Mouse (Mus musculus) limb, embryonic 12.5 days (tissue): ENCODE measurements around the gene Nr1i3. TPM values are rescaled to one million over a fixed set of nuclear protein-coding genes. Genes with fewer than 3 reads are reported as not detected.

ENCODE experiments used
- ATAC-seq: fragments of 200-750 bp; cut with Nextera tagmentation; 2 replicates; pipeline ENCODE4 v1.8.0; 2017; ENCODE audit warnings: low read depth, moderate TSS enrichment; ENCODE audit not compliant: insufficient number of reproducible peaks, insufficient read depth, low FRiP score, low TSS enrichment
- H3K27ac ChIP-seq: fragments of 300-500 bp; sonication (generic); 2 replicates; pipeline ENCODE4 v1.5.1; 2016; ENCODE audit warnings: mild to moderate bottlenecking, moderate library complexity
- H3K27me3 ChIP-seq: fragments of 300-500 bp; sonication (generic); 2 replicates; pipeline ENCODE4 v1.6.1; 2016; ENCODE audit warnings: mild to moderate bottlenecking, moderate library complexity
- H3K36me3 ChIP-seq: fragments of 300-500 bp; sonication (generic); 2 replicates; pipeline ENCODE4 v1.6.1; 2016; ENCODE audit warnings: mild to moderate bottlenecking, moderate library complexity
- H3K4me1 ChIP-seq: fragments of 300-500 bp; sonication (generic); replicated peaks from 2 replicates; pipeline ENCODE4 v1.6.1; 2016
- H3K4me2 ChIP-seq: fragments of 300-500 bp; sonication (generic); 2 replicates; pipeline ENCODE4 v1.6.1; 2016; ENCODE audit warnings: mild to moderate bottlenecking, moderate library complexity
- H3K4me3 ChIP-seq: fragments of 300-500 bp; sonication (generic); replicated peaks from 2 replicates; pipeline ENCODE4 v1.5.1; 2016; ENCODE audit warnings: mild to moderate bottlenecking
- H3K9ac ChIP-seq: fragments of 300-500 bp; sonication (generic); replicated peaks from 2 replicates; pipeline ENCODE4 v1.6.1; 2016; ENCODE audit warnings: mild to moderate bottlenecking, moderate library complexity
- H3K9me3 ChIP-seq: fragments of 300-500 bp; sonication (generic); 2 replicates; pipeline ENCODE4 v1.6.1; 2016; ENCODE audit warnings: mild to moderate bottlenecking, moderate library complexity
- WGBS: fragments of 180-500 bp; shearing (Covaris S2); methylation state at CpG from one replicate; pipeline ENCODE4 v1.1.7; 2016; 5-methylcytosine and 5-hydroxymethylcytosine counted together
- polyA plus RNA-seq: library from polyadenylated mRNA; unstranded; fragments of >200 nt; fragmentation: Nextera tagmentation; extraction: Ambion mirVana; gene quantifications from 2 replicates; pipeline ENCODE4 v1.2.1, GENCODE M21; 2016

Nr1i3 gene
- polyA plus RNA-seq, 1 experiment from 2014 or later, result 0.43 TPM

DNA sequence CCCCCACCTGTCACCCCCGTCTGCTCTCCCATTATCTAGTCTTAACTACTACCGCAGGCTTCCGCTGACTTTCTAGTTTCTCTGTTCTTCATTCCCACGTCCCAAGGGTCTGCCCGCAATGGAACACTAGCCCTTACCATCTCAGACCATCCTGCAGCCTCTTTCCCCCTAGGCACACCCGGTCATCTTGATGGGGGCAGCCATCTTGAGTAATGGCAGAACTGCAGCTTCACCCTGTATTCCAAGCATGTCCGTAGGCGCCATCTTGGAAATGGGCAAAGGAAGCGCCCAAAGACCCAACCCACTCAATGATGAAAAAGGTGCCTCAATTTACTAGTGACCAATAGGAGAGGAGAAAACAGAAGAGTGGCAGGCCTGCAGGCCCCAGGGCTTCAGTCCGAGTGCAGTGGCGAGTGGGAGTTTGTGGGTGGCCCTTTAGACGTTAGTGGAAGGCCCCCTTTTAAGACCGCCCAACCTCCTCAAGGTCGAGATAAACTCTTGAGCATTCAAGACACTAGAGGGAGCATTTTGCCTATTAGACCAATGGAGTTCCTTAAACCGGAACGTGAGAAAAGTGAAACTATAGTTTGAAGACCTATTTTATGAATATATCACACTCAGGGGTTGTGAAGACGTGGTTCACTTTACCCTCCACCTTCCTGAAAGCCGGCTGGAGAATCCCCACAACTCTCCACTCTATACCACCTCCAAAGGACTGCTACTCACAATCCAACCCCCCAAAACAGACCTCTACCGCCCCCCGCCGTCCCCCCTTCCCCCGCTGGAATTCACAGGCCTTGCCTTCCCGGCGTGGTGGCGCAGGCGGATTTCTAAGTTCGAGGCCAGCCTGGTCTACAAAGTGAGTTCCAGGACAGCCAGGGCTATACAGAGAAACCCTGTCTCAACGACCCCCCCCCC lies 8.7 kb downstream of the Nr1i3 start, which contains the start of gene Tomm40l:
Gene Tomm40l (minus strand): TSS at position 277 of the 918 bp plus-strand sequence.
- ATAC-seq, result peak; percentile 98
- Histone ChIP-seq H3K36me3 (peaks cover 25% of the 10 kb centered on the region), H3K27ac (peak within 1 kb of the TSS; percentile 86), H3K27me3 (no peaks in the 10 kb centered on the region), H3K9me3 (no peaks in the 10 kb centered on the region), H3K4me3 (peak within 1 kb of the TSS; percentile 59), H3K9ac (peak within 1 kb of the TSS; percentile 58), H3K4me1 (peaks cover 10% of the 10 kb centered on the region), H3K4me2 (peak within 1 kb of the TSS; percentile 87)
- WGBS, result 2% methylated on average over 28 of the region's 28 CpGs

DNA sequence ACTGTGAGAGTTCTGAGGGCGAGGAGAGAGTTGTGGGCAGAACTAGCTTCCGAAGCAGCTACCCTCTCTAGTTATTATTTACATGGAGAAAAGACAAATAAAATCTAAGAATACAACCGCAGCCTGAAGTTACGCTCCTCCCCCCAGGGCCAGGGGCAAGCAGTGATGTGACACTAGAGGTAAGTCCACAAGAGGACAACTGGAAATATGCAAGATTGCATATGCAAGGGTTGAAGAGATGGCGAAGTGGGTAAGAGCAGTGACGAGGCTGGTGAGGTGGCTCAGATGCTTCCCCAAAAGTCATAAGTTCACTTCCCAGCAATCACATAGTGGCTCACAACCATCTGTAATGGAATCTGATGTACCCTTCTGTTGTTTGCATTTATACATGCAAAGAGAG lies 9.4 kb downstream of the Nr1i3 start:
- Histone ChIP-seq H3K4me2 (peak overlapping the region; percentile 46), H3K9ac (no peak overlapping the region; the same call in 1 of the 2 replicates), H3K27ac (peak overlapping the region; percentile 86), H3K4me1 (peaks cover 10% of the 10 kb centered on the region), H3K4me3 (peak overlapping the region; percentile 59), H3K9me3 (no peaks in the 10 kb centered on the region), H3K27me3 (no peaks in the 10 kb centered on the region), H3K36me3 (peaks cover 22% of the 10 kb centered on the region)
- WGBS, result 83% methylated on average over 6 of the region's 6 CpGs
- ATAC-seq, result no peak

DNA sequence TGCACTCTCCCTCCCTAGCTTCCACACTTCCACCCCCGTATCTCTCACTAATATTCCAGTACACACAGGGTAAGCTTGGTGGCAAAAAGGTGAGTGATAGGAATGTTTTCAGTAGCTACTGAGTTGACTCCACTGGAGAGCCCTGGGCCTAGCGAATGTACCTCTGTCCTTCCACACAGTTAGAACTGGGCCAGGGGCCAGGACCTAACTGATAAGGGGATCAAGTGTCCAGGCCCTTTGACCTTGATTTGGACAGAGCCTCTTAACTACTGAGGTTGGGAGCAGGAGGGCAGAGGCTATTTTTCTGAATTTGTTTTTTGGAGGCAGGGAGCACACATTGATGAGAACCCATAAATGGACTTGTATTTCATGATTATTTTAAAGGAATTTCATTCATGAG lies 10.0 kb downstream of the Nr1i3 start:
- Histone ChIP-seq H3K4me3 (no peak overlapping the region), H3K27ac (no peak overlapping the region), H3K9me3 (no peaks in the 10 kb centered on the region), H3K27me3 (no peaks in the 10 kb centered on the region), H3K9ac (no peak overlapping the region), H3K36me3 (peaks cover 16% of the 10 kb centered on the region), H3K4me1 (peaks cover 10% of the 10 kb centered on the region), H3K4me2 (no peak overlapping the region)
- ATAC-seq, result no peak
- 81% methylated on average over 2 of the region's 2 CpGs for WGBS

DNA sequence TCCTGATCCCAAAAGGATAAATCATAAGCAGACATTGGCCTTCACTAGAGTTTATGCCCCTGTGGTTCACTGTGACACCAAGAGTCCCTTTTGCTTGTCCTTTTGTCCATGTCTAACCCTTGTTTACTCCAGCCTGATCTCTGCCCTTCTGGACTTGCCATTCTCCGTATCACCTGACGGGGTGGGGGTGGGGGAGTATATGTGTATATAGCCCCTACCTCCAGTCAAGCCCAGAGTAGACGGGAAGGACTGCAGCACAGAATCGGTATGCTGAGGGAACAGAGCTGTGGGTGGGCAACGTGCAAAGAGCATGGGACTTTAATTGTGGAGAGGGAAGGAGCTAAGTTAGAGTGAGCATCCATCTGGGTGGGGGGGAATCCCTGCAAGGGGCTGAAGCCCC lies 11.1 kb downstream of the Nr1i3 start, which contains the start of gene Apoa2:
Gene Apoa2 (plus strand): TSS at position 198 of the 400 bp plus-strand sequence.
- Histone ChIP-seq H3K4me2 (no peak within 1 kb of the TSS), H3K4me3 (no peak within 1 kb of the TSS), H3K27ac (no peak within 1 kb of the TSS), H3K27me3 (no peaks in the 10 kb centered on the region), H3K4me1 (peaks cover 14% of the 10 kb centered on the region), H3K9ac (no peak within 1 kb of the TSS), H3K36me3 (peaks cover 6% of the 10 kb centered on the region), H3K9me3 (no peaks in the 10 kb centered on the region)
- ATAC-seq, result no peak
- 71% methylated on average over 5 of the region's 5 CpGs for WGBS

DNA sequence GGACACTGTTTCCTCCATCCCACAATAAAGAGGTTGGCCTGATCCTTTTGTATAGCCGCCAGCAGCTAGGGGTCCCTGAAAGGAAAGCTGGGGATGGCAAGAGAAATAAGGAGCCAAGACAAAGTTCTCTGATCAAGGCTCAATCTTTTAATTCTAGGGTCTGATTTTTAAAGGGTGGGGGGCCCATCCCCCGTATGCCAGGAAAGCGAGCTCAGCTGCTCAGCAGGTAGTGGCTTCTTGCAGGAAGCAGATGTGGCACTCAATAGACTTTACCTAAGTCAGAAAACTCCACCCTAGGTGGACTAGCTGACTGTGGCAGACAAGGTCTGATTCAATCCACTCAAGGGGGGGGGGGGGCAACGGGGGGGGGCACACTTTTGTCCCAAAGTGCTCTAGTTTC lies 13.0 kb downstream of the Nr1i3 start:
- no peak for ATAC-seq
- Histone ChIP-seq H3K36me3 (no peaks in the 10 kb centered on the region), H3K4me2 (no peak overlapping the region), H3K9ac (no peak overlapping the region), H3K9me3 (no peaks in the 10 kb centered on the region), H3K27ac (no peak overlapping the region), H3K27me3 (no peaks in the 10 kb centered on the region), H3K4me1 (peaks cover 18% of the 10 kb centered on the region), H3K4me3 (no peak overlapping the region)
- 39% methylated on average over 4 of the region's 4 CpGs for WGBS

DNA sequence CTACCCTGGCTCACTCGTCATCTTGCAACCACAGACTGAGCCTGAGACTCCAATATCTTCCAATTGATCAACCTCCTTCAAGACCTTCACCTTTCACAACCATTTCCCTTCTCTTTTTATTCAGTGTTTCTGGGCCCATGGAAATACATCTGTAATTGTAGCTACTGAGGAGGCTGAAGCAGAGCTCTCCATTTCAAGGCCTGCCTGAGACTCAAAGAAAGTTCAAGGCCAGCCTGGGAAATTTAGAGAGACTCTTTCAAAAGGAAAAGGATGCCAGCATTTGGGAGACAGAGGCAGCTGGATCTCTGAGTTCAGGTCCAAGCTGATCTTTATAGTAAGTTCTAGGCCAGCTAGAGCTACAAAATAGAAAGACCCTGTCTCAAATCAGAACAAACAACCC lies 14.1 kb downstream of the Nr1i3 start:
- no peak overlapping the region for H3K4me3 ChIP-seq
- H3K9me3 ChIP-seq, result no peaks in the 10 kb centered on the region
- H3K27ac ChIP-seq, result no peak overlapping the region
- no peak overlapping the region for H3K4me2 ChIP-seq
- no peaks in the 10 kb centered on the region for H3K27me3 ChIP-seq
- no peaks in the 10 kb centered on the region for H3K36me3 ChIP-seq
- no peak for ATAC-seq
- 85% methylated on average over 1 of the region's 1 CpGs for WGBS
- H3K4me1 ChIP-seq, result peaks cover 17% of the 10 kb centered on the region
- no peak overlapping the region for H3K9ac ChIP-seq

GRCm38 (mm10) chr1:171229750-171230149 lies 16.0 kb downstream of the Nr1i3 start:
- 37% methylated on average over 6 of the region's 6 CpGs for WGBS
- peaks cover 18% of the 10 kb centered on the region for H3K36me3 ChIP-seq
- H3K4me2 ChIP-seq, result no peak overlapping the region
- H3K9ac ChIP-seq, result no peak overlapping the region
- no peak overlapping the region for H3K4me3 ChIP-seq
- H3K27ac ChIP-seq, result peak overlapping the region; percentile 64
- H3K4me1 ChIP-seq, result peaks cover 17% of the 10 kb centered on the region
- no peaks in the 10 kb centered on the region for H3K27me3 ChIP-seq
- ATAC-seq, result 0 out of 2 replicates have a peak, but pooled peaks have one; percentile 5
- H3K9me3 ChIP-seq, result no peaks in the 10 kb centered on the region

- WGBS, result 29% methylated on average over 3 of the region's 3 CpGs
- H3K9me3 ChIP-seq, result no peaks in the 10 kb centered on the region
- no peak overlapping the region for H3K4me3 ChIP-seq
- H3K9ac ChIP-seq, result no peak overlapping the region
- peaks cover 17% of the 10 kb centered on the region for H3K4me1 ChIP-seq
- peak overlapping the region; percentile 64 for H3K27ac ChIP-seq
- H3K36me3 ChIP-seq, result peaks cover 23% of the 10 kb centered on the region
- H3K4me2 ChIP-seq, result no peak overlapping the region
- peak; percentile 30; the same call in 1 of the 2 replicates for ATAC-seq
- no peaks in the 10 kb centered on the region for H3K27me3 ChIP-seq
Measured at GRCm38 (mm10) chr1:171230215-171230614, 16.4 kb downstream of the Nr1i3 start.

- no peak overlapping the region for H3K9ac ChIP-seq
- no peak overlapping the region for H3K4me2 ChIP-seq
- no peaks in the 10 kb centered on the region for H3K9me3 ChIP-seq
- H3K27ac ChIP-seq, result peak overlapping the region; percentile 23; the same call in 1 of the 2 replicates
- peaks cover 17% of the 10 kb centered on the region for H3K4me1 ChIP-seq
- H3K36me3 ChIP-seq, result peaks cover 39% of the 10 kb centered on the region
- ATAC-seq, result no peak
- H3K27me3 ChIP-seq, result no peaks in the 10 kb centered on the region
- no peak overlapping the region for H3K4me3 ChIP-seq
- 87% methylated on average over 4 of the region's 4 CpGs for WGBS
Measured at GRCm38 (mm10) chr1:171231844-171232243, 18.1 kb downstream of the Nr1i3 start.

DNA sequence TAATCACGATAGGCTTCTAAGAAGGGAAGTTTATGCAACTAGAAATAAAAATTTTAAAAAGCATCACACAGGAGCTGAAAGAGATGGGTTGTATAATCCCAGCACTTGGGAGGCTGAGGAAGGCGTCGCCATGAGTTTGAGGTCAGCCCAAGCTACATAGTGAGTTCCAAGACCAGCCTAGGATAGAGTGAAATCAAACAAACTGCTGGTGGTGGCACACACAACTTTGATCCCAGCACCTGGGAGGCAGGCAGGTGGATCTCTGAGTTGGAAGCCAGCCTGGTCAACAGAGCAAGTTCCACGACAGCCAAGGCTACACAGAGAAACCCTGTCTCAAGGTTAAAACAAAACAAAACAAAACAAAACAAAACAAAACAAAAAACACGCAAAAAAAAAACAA lies 18.6 kb downstream of the Nr1i3 start:
- peaks cover 44% of the 10 kb centered on the region for H3K36me3 ChIP-seq
- peaks cover 17% of the 10 kb centered on the region for H3K4me1 ChIP-seq
- WGBS, result 88% methylated on average over 5 of the region's 5 CpGs
- H3K9me3 ChIP-seq, result no peaks in the 10 kb centered on the region
- H3K9ac ChIP-seq, result no peak overlapping the region
- no peaks in the 10 kb centered on the region for H3K27me3 ChIP-seq
- H3K4me2 ChIP-seq, result no peak overlapping the region
- no peak overlapping the region for H3K27ac ChIP-seq
- H3K4me3 ChIP-seq, result no peak overlapping the region
- ATAC-seq, result no peak

- no peak for ATAC-seq
- WGBS, result 87% methylated on average over 12 of the region's 12 CpGs
- Histone ChIP-seq H3K9ac (no peak overlapping the region), H3K27ac (no peak overlapping the region), H3K27me3 (no peaks in the 10 kb centered on the region), H3K4me3 (no peak overlapping the region), H3K4me2 (no peak overlapping the region), H3K36me3 (peaks cover 52% of the 10 kb centered on the region), H3K9me3 (no peaks in the 10 kb centered on the region), H3K4me1 (peaks cover 17% of the 10 kb centered on the region)
Measured at GRCm38 (mm10) chr1:171232800-171233730, 19.3 kb downstream of the Nr1i3 start.
